Mouse (Mus musculus): ENCODE measurements at regions not wholly inside any gene's neighbourhood (a gene's known extent, or its start where the extent isn't known, plus 50 kb on each side); places are given as distances from the start of the nearest gene placed in this dataset.
A peak's percentile ranks its signal among the peaks of the same experiment; 100 is the strongest.

DNA sequence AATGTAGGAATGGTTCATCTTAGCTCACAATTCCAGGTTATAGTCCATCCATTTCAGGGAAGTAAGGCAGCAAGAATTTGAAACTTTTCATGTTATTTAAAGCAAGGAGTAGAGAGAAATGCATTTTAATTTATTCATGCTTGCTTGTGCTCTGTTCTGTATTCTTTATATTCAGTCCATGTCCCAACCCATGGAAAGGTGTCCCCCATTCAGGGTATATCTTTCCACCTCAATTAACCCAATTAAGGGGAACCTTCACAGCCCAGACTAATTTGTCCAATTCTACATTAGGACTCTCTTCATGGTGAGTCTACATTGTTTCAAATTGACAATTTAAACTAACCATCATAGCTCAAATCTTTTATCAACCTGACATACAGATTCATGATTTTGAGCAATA lies 580.2 kb downstream of the Cenpc1 start:
- no peak for DNase-seq (ENCODE audit: low spot score in 2 of 2)

DNA sequence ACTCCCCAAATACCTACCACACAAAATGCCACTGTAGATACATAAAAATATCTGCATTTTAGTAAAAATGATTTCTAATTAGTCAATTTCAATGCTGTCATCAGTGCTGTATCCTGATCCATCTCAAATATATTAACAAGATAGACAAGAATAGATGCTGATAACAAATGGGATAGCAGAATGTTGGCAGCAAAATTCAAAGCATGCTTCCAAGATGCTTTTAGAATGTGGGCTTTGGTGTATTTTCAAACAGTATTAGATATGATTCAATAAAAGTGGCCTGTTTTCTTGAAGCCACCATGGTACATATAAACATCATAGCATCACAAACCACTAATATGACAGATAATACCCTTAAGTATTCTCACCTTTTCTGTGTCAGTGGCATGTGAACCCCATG lies 597.6 kb downstream of the Cenpc1 start:
- peak in 1 of 2 experiments; percentile 84 for DNase-seq (ENCODE audit: low spot score in 2 of 2)

DNA sequence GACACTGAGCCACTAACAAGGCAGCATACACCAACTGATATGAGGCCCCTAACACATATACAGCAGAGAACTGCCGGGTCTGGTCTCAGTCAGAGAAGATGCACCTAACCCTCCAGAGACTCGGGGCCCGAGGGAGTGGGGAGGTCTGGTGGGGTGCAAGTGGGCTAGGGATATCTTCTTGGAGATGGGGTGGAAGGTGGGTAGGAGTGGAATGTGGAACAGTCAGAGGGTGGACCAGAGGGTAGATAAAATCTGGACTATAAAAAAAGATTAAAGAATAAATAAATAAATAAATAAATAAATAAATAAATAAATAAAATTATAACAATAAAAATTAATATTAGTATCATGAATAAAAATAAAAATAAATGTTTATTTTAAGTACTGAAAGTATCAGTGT lies 598.2 kb downstream of the Cenpc1 start:
- DNase-seq (ENCODE audit: low spot score in 2 of 2): no peak
